Mouse (Mus musculus): ENCODE measurements at regions not wholly inside any gene's neighbourhood (a gene's known extent, or its start where the extent isn't known, plus 50 kb on each side); places are given as distances from the start of the nearest gene placed in this dataset.

DNA sequence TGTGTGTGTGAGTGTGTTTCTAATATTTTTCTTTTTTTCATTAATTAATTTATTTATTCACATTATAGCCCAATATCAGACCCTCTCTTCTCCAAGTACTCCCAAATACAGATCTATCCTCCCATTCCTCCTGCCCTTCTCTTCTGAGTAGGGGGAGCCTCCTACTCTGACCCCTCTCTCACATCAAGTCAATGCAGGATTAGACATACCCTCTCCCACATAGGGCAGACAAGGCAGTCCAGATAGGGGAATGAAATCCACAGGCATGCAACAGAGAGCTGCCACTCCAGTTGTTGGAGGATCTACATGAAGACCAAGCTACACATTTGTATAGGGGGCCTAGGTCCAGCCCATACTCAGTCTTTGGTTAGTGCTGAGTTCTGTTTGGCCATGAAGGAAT is 216.3 kb upstream of the Adamts5 start:
- TF ChIP-seq POLR2A (IDR thresholded peaks at IDR 0.05; ENCODE audit: borderline replicate concordance, extremely low read depth, insufficient read depth, insufficient read length, poor library complexity, severe bottlenecking) (no peak), CTCF (IDR thresholded peaks at IDR 0.05; ENCODE audit: borderline replicate concordance, extremely low read depth, insufficient read depth, insufficient read length) (no peak)
- DNase-seq (ENCODE audit: low read depth) = no peak

DNA sequence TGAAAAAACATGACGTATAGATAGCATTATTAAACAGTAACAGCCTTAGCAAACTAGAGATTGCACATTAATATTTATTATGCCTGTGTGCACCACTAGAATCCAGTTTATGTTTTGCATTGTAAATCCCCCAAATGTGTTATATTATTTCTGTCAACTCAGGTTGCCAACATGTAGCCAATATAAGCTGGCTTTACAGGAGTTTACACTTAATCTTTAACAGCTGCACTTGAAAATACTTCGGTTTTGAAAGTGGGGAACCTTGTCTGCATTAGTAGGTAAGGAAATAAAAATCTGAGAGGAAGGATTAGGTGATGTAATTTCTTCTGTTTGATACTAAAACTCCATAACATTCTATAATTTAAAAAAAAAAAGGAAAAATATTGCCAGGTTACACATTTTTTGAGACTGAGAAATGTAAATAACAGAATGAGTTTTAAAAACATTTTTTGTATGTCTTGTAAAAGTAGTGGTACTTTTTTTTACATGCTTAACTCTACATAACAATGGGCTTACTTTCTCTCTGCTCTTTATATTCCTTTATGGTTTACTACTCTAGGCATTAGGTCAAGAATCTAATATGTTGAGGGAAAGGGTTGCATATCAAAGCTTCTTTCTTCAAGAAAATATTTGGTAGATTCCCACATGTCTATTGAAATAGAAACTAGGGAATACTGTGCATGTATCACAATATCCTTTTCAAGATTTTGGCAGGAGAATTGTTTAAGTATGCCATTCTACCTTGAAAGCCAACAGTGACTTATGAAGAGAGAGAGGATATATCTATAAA is 214.2 kb upstream of the Adamts5 start:
- TF ChIP-seq POLR2A (IDR thresholded peaks at IDR 0.05; ENCODE audit: borderline replicate concordance, extremely low read depth, insufficient read depth, insufficient read length, poor library complexity, severe bottlenecking) = no peak
- no peak for TF ChIP-seq CTCF (IDR thresholded peaks at IDR 0.05; ENCODE audit: borderline replicate concordance, extremely low read depth, insufficient read depth, insufficient read length)
- no peak for DNase-seq (ENCODE audit: low read depth)

DNA sequence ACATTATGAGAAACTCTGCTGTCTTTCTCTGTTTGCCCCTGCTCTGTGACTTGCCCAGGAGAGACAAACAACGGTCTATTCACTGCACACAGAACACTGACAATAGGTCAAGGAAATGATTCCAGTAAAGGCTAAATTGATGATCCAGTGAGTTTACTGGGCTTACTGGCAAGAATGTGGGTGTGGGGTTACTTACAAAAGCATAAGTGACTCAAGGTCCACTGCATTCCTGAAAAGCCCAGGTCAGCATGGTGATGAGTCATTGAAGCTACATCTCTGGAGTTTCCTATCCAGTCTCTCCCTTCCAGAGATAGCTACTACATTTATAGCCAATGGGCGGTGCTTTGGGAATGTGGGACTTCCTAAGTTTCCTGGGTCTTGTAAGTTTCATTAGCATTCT is 192.8 kb upstream of the Adamts5 start:
- TF ChIP-seq CTCF (IDR thresholded peaks at IDR 0.05; ENCODE audit: borderline replicate concordance, extremely low read depth, insufficient read depth, insufficient read length) (no peak), POLR2A (IDR thresholded peaks at IDR 0.05; ENCODE audit: borderline replicate concordance, extremely low read depth, insufficient read depth, insufficient read length, poor library complexity, severe bottlenecking) (no peak)
- DNase-seq (ENCODE audit: low read depth) = no peak

DNA sequence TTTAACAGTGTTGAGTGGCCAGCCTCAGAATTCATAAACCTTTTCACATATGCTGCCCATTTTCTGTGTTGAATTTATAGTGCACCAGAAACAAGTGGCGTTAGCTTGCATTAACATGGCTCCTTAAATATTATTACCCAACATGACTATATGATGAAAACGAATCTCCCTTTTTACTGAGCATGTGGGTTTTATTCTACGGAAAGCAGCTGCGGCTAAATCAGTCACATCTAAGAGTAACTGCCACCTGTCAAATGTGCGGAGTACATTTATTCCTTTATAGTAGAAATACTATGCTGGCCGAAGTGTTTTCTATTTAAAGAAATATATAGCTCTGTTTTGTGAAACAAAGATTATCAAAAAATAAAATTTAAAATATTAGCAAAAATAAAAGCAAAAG is 188.5 kb upstream of the Adamts5 start:
- no peak for DNase-seq (ENCODE audit: low read depth)
- TF ChIP-seq POLR2A (IDR thresholded peaks at IDR 0.05; ENCODE audit: borderline replicate concordance, extremely low read depth, insufficient read depth, insufficient read length, poor library complexity, severe bottlenecking) = no peak
- TF ChIP-seq CTCF (IDR thresholded peaks at IDR 0.05; ENCODE audit: borderline replicate concordance, extremely low read depth, insufficient read depth, insufficient read length) = no peak

DNA sequence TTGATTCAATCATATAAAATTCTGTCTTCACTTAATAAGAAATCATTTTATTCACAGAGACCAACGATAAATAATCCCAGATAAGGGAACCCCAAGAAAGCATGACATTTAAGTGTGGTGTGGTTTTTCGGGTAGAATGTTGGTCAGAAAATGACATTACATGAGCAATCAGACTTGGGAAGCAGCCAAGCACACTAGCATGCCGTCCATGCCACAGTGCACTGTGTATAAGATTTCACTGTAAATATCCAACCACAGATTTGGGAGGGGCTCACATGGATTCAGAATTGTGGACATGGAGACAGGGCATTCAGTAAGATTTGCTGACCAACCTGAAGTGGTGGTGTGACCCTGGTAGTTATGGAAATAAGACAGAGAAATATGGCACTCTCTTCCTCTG is 185.8 kb upstream of the Adamts5 start:
- no peak for DNase-seq (ENCODE audit: low read depth)
- TF ChIP-seq POLR2A (IDR thresholded peaks at IDR 0.05; ENCODE audit: borderline replicate concordance, extremely low read depth, insufficient read depth, insufficient read length, poor library complexity, severe bottlenecking) (no peak), CTCF (IDR thresholded peaks at IDR 0.05; ENCODE audit: borderline replicate concordance, extremely low read depth, insufficient read depth, insufficient read length) (no peak)

DNA sequence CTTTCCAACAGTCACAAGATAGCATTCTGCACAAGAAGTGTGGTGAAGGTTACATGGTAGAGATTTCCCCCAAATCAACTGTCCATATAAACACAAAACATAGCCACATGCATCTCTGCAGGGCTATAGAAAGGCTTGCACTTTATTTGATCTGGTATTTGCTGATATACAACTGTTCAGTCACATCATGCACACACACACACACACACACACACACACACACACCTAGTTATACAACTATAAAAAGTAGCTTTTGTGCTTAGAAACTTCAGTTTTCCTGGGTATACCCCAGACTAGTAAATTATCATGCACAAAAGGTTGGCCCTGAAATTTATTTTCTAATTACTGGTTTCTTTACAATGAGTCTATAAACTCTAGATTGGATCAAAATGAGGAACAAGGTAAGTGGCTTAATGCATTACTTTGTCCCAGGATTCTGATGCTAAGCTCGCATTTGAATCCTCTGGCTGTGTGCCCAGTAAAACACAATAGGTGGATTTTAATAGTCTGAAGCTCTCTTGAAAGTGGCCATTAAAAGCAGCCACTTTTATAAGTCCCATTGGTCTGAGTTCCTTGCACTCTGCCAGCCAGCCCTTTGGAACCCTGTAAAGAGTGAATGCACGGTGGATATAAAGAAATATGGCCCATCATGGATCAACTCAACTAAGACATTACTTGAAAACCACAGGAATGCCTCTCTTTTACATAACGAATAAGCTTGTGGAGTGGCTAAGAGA is 166.2 kb upstream of the Adamts5 start:
- TF ChIP-seq CTCF (IDR thresholded peaks at IDR 0.05; ENCODE audit: borderline replicate concordance, extremely low read depth, insufficient read depth, insufficient read length) = no peak
- TF ChIP-seq POLR2A (IDR thresholded peaks at IDR 0.05; ENCODE audit: borderline replicate concordance, extremely low read depth, insufficient read depth, insufficient read length, poor library complexity, severe bottlenecking) = no peak
- peak; percentile 89 for DNase-seq (ENCODE audit: low read depth)

DNA sequence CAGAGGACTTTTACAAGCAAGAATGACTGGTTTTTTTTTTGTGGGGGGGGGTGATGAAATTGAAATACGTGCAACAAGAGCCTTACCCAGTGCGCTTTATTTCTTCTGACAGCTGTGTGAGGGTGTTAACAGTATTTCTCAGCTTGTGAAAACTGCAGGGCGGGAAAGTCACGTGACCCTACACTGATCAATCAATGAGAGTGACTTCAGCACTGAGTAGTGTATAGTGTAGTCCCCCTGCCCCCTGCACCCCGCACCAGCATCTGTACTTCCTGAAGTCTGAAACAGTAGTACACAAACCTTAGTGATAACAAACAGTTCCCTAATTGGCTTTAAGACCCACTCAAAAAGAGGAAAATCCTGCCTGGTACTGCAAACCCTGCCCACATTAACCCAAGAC is 158.5 kb upstream of the Adamts5 start:
- DNase-seq (ENCODE audit: low read depth) = no peak
- no peak for TF ChIP-seq CTCF (IDR thresholded peaks at IDR 0.05; ENCODE audit: borderline replicate concordance, extremely low read depth, insufficient read depth, insufficient read length)
- TF ChIP-seq POLR2A (IDR thresholded peaks at IDR 0.05; ENCODE audit: borderline replicate concordance, extremely low read depth, insufficient read depth, insufficient read length, poor library complexity, severe bottlenecking) = no peak

DNA sequence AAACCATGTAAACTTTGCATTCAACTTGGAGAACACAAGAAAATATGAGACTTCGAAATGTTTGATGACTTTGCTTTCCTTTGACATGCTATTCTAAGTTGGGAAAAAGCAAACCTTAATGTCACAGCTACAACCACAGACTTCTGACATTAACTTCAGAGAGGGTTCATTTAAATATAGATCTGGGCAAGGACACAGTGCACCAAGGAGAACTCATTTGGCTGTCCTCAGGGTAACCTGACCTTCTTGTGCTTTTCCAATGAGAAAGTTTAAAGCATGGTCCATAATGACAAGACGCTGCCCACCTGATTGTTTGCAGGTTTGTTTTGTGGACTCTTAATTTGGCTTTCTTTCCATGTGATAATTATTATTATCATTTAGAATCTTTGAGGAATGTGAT is 143.1 kb upstream of the Adamts5 start:
- TF ChIP-seq POLR2A (IDR thresholded peaks at IDR 0.05; ENCODE audit: borderline replicate concordance, extremely low read depth, insufficient read depth, insufficient read length, poor library complexity, severe bottlenecking) (no peak), CTCF (IDR thresholded peaks at IDR 0.05; ENCODE audit: borderline replicate concordance, extremely low read depth, insufficient read depth, insufficient read length) (no peak)
- no peak for DNase-seq (ENCODE audit: low read depth)

DNA sequence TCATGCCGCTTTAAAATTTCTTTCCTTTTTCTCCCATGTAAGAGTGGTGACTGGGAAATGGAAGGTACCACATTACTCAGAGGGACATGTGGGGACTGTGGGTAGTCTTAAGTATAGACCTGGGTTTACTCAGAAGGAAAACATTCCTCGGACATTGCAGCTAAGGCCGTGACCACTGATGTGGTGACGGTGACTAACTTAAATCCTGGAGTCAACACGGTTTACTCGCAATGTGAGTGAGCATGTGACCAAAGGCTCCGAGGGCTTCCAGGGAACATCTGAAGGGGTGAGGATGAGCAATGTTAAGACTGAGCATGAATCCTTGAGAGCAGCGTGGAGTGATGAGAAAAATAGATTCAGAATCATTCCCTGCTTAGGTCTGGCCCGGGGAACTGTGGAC is 133.1 kb upstream of the Adamts5 start:
- no peak for TF ChIP-seq POLR2A (IDR thresholded peaks at IDR 0.05; ENCODE audit: borderline replicate concordance, extremely low read depth, insufficient read depth, insufficient read length, poor library complexity, severe bottlenecking)
- TF ChIP-seq CTCF (IDR thresholded peaks at IDR 0.05; ENCODE audit: borderline replicate concordance, extremely low read depth, insufficient read depth, insufficient read length) = no peak

DNA sequence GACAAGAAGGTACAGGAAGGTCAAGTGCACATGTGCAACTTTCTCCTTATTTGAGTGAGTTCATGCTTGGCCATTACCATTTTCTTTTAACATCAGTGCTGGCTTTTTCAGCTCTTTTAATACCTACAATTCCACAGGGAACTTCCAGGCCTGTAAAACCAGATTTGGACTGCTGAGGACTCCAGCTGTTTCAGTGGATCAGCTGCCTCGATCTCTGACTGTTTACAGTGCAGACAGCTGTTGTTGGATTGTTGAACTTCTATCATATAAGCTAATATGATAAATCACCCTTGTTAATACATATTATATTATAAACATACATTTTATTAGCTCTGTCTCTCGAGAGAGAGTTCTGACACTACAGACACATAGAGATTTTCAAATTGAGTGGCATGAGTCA is 126.1 kb upstream of the Adamts5 start:
- TF ChIP-seq CTCF (IDR thresholded peaks at IDR 0.05; ENCODE audit: borderline replicate concordance, extremely low read depth, insufficient read depth, insufficient read length) = no peak
- TF ChIP-seq POLR2A (IDR thresholded peaks at IDR 0.05; ENCODE audit: borderline replicate concordance, extremely low read depth, insufficient read depth, insufficient read length, poor library complexity, severe bottlenecking) = no peak
- DNase-seq (ENCODE audit: low read depth) = no peak

More for the DNA sequence above, 133.1 kb upstream of the Adamts5 start:
- no peak for DNase-seq (ENCODE audit: low read depth)

DNA sequence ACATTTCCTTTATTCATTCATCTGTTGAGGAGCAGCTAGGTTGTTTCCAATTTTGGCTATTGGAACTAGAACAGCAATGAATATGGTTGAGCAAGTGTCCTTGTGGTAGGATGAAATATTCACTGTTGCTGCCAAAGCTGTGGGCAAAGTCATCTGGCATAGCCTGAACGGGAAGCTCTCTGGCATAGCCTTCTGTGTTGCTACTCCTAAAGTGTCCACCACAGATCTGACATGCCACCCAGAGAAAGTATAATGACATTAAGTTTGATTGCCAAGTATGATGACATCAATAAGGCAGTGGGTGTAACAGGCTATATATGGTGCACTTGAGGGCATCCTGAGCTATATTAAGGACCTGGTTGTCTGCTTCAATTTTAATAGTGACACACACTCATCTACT is 113.7 kb upstream of the Adamts5 start:
- no peak for TF ChIP-seq POLR2A (IDR thresholded peaks at IDR 0.05; ENCODE audit: borderline replicate concordance, extremely low read depth, insufficient read depth, insufficient read length, poor library complexity, severe bottlenecking)
- no peak for TF ChIP-seq CTCF (IDR thresholded peaks at IDR 0.05; ENCODE audit: borderline replicate concordance, extremely low read depth, insufficient read depth, insufficient read length)
- DNase-seq (ENCODE audit: low read depth) = no peak

DNA sequence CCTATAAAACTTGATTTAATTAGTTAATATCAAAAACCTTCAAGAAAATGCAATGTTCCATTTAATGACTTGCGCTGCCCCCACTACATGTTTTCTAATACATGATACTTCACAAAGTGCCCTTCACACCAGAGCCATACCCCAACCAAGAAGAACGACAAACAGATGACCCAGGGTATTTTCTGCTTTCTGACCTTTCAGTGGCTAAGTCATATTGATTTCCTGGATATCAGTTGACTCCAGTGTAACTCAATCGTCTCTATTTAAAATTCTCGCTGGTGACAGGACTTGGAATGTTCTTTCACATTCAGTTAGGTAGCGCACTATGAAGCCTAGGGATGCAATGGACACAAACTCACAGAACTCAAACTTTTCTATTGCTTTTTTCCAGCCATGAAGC is 109.4 kb upstream of the Adamts5 start:
- TF ChIP-seq POLR2A (IDR thresholded peaks at IDR 0.05; ENCODE audit: borderline replicate concordance, extremely low read depth, insufficient read depth, insufficient read length, poor library complexity, severe bottlenecking) (no peak), CTCF (IDR thresholded peaks at IDR 0.05; ENCODE audit: borderline replicate concordance, extremely low read depth, insufficient read depth, insufficient read length) (no peak)
- no peak for DNase-seq (ENCODE audit: low read depth)

All from brain, embryonic 14.5 days (tissue).